Mouse (Mus musculus): Measurements from ENCODE around the gene Phlpp1.

DNA sequence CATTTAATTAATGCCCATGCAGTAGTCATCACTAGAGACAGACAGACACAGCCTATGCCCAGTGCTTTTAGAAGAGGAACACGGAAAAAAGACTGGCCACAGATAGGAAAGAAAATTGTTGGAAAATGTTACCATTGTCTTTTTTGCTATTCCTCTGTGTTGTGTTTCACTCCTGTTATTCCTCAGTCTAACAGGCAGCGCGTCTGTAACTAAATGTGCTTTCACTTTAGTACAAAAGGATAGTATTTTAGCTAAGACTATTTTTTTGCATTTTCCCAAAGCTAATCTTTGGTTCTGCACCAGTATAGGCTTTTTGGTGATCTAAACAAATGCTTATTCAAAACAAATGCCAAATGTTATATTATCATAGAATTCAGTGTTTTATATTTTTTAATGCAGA, 177.6 kb downstream of the Phlpp1 start:
- TF ChIP-seq CTCF (IDR thresholded peaks at IDR 0.05; ENCODE audit: extremely low read depth, insufficient read depth, low read length) (no peak), POLR2A (IDR thresholded peaks at IDR 0.05; ENCODE audit: extremely low read depth, insufficient read depth, low read length) (no peak)

Data from cortical plate, adult 2 months (tissue).